Mouse (Mus musculus): ENCODE data around the gene Farp1. TPM values are rescaled to one million over a fixed set of nuclear protein-coding genes. Genes with fewer than 3 reads are reported as not detected.

Gene Farp1
- polyA plus RNA-seq, 1 experiment from 2014 or later: 23.8 TPM

- WGBS: 77% methylated on average over 11 of the region's 11 CpGs
- H3K4me1 ChIP-seq (ENCODE audit: control insufficient read depth, insufficient read depth, low read length): no peaks in the 10 kb centered on the region
- peaks cover 2% of the 10 kb centered on the region; the same call in 1 of the 2 replicates for H3K36me3 ChIP-seq (ENCODE audit: control insufficient read depth, insufficient read depth, low read length)
- H3K27ac ChIP-seq (ENCODE audit: low read depth, low read length): no peak overlapping the region
- H3K4me2 ChIP-seq (ENCODE audit: low read depth): no peak overlapping the region
- no peak for DNase-seq (ENCODE audit: low spot score)
- ATAC-seq (ENCODE audit: insufficient read depth, low FRiP score, low TSS enrichment): peak; percentile 16; the same call in 1 of the 2 replicates
- H3K9me3 ChIP-seq (ENCODE audit: control insufficient read depth, low read length): no peaks in the 10 kb centered on the region
- no peak overlapping the region for H3K4me3 ChIP-seq (ENCODE audit: low read depth, low read length)
- H3K27me3 ChIP-seq (ENCODE audit: control insufficient read depth, insufficient read depth, low read length): no peaks in the 10 kb centered on the region
- no peak overlapping the region for H3K9ac ChIP-seq (ENCODE audit: low read length)
These were observed 224.3 kb downstream of the Farp1 start for GRCm38 (mm10) chr14:121259332-121259731.

- Histone ChIP-seq H3K36me3 (ENCODE audit: control insufficient read depth, insufficient read depth, low read length) (peaks cover 2% of the 10 kb centered on the region; the same call in 1 of the 2 replicates), H3K9ac (ENCODE audit: low read length) (no peak overlapping the region), H3K9me3 (ENCODE audit: control insufficient read depth, low read length) (no peaks in the 10 kb centered on the region), H3K4me1 (ENCODE audit: control insufficient read depth, insufficient read depth, low read length) (no peaks in the 10 kb centered on the region), H3K4me2 (ENCODE audit: low read depth) (no peak overlapping the region), H3K27ac (ENCODE audit: low read depth, low read length) (no peak overlapping the region), H3K4me3 (ENCODE audit: low read depth, low read length) (no peak overlapping the region), H3K27me3 (ENCODE audit: control insufficient read depth, insufficient read depth, low read length) (no peaks in the 10 kb centered on the region)
- ATAC-seq (ENCODE audit: insufficient read depth, low FRiP score, low TSS enrichment): peak; percentile 48; the same call in 1 of the 2 replicates
- DNase-seq (ENCODE audit: low spot score): peak; percentile 71
- 59% methylated on average over 7 of the region's 7 CpGs for WGBS
These were observed 224.8 kb downstream of the Farp1 start for GRCm38 (mm10) chr14:121259789-121260188.

- no peak overlapping the region for H3K9ac ChIP-seq (ENCODE audit: low read length)
- ATAC-seq (ENCODE audit: insufficient read depth, low FRiP score, low TSS enrichment) (no peak), DNase-seq (ENCODE audit: low spot score) (no peak)
- no peaks in the 10 kb centered on the region for H3K27me3 ChIP-seq (ENCODE audit: control insufficient read depth, insufficient read depth, low read length)
- H3K4me2 ChIP-seq (ENCODE audit: low read depth): no peak overlapping the region
- no peaks in the 10 kb centered on the region for H3K9me3 ChIP-seq (ENCODE audit: control insufficient read depth, low read length)
- H3K4me3 ChIP-seq (ENCODE audit: low read depth, low read length): no peak overlapping the region
- 78% methylated on average over 5 of the region's 5 CpGs for WGBS
- peaks cover 2% of the 10 kb centered on the region; the same call in 1 of the 2 replicates for H3K36me3 ChIP-seq (ENCODE audit: control insufficient read depth, insufficient read depth, low read length)
- no peak overlapping the region for H3K27ac ChIP-seq (ENCODE audit: low read depth, low read length)
- no peaks in the 10 kb centered on the region for H3K4me1 ChIP-seq (ENCODE audit: control insufficient read depth, insufficient read depth, low read length)
These were observed 226.4 kb downstream of the Farp1 start for GRCm38 (mm10) chr14:121261229-121261879.

DNA sequence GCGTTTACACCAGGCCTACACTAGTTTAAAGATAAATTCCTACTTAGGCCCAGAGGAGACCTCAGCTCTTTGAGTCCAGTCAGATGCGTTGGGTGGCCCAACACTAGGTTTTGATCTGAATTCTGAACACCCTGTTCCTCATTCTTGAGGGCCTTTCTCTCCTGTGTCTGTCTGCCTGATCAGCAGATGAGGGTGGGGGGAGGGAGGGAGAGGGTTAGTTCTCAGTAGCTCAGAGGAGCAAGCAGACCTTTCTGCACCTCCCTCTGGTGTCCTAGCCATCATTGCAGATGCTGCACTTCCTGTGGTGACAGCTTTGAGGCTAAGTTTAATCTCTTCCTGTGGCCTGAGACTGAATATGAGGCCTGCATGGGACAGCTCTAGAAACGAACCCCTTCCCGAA is 227.6 kb downstream of the Farp1 start:
- Histone ChIP-seq H3K27ac (ENCODE audit: low read depth, low read length) (no peak overlapping the region), H3K9me3 (ENCODE audit: control insufficient read depth, low read length) (no peaks in the 10 kb centered on the region), H3K4me2 (ENCODE audit: low read depth) (no peak overlapping the region), H3K4me3 (ENCODE audit: low read depth, low read length) (no peak overlapping the region), H3K36me3 (ENCODE audit: control insufficient read depth, insufficient read depth, low read length) (no peaks in the 10 kb centered on the region), H3K9ac (ENCODE audit: low read length) (no peak overlapping the region), H3K4me1 (ENCODE audit: control insufficient read depth, insufficient read depth, low read length) (no peaks in the 10 kb centered on the region), H3K27me3 (ENCODE audit: control insufficient read depth, insufficient read depth, low read length) (no peaks in the 10 kb centered on the region)
- 75% methylated on average over 4 of the region's 4 CpGs for whole genome bisulfite sequencing
- peak; percentile 21 for DNase-seq (ENCODE audit: low spot score)
- no peak for ATAC-seq (ENCODE audit: insufficient read depth, low FRiP score, low TSS enrichment)

DNA sequence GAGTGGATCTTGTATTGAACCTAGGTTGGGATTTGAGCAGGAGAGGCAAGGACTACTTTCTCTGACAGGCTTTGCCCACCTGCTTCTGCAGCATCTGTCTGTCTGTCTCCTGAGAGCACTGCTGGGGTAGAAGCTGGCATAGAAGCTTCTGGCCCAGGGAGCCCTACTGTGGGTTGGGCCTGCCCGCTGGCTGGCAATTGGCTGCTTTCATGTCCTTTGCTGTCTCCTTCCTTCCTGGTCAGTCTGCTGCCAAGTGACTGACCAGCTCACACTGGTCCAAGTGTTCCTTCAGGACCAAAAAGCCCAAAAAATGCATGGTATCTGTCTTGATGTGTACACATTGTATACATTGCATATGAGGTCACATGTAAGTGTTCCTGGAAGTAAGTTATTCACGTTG is 228.9 kb downstream of the Farp1 start:
- Histone ChIP-seq H3K27ac (ENCODE audit: low read depth, low read length) (no peak overlapping the region), H3K4me3 (ENCODE audit: low read depth, low read length) (no peak overlapping the region), H3K9ac (ENCODE audit: low read length) (no peak overlapping the region), H3K9me3 (ENCODE audit: control insufficient read depth, low read length) (no peaks in the 10 kb centered on the region), H3K4me1 (ENCODE audit: control insufficient read depth, insufficient read depth, low read length) (no peaks in the 10 kb centered on the region), H3K36me3 (ENCODE audit: control insufficient read depth, insufficient read depth, low read length) (no peaks in the 10 kb centered on the region), H3K4me2 (ENCODE audit: low read depth) (no peak overlapping the region), H3K27me3 (ENCODE audit: control insufficient read depth, insufficient read depth, low read length) (no peaks in the 10 kb centered on the region)
- ATAC-seq (ENCODE audit: insufficient read depth, low FRiP score, low TSS enrichment) (no peak), DNase-seq (ENCODE audit: low spot score) (no peak)
- 96% methylated on average over 2 of the region's 2 CpGs for WGBS

DNA sequence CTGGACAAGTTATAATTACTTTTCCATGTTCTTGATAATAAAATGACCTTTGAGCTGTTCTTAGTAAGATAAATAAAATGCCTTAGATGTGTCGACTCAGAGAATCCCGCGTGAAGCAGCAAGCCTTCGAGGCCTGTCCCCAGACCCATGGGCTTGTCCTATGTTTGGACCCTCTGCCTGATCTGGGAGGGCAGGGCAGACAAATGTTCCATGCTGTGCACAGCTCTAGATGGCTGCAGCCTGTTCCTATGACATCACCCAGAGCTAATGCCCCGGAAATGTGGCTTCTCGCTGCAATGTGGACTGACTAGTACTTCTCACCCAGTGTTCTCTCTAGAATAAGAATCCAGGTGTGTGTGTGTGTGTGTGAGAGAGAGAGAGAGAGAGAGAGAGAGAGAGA is 229.5 kb downstream of the Farp1 start:
- no peaks in the 10 kb centered on the region for H3K9me3 ChIP-seq (ENCODE audit: control insufficient read depth, low read length)
- no peak overlapping the region for H3K9ac ChIP-seq (ENCODE audit: low read length)
- no peaks in the 10 kb centered on the region for H3K4me1 ChIP-seq (ENCODE audit: control insufficient read depth, insufficient read depth, low read length)
- no peak overlapping the region for H3K4me3 ChIP-seq (ENCODE audit: low read depth, low read length)
- no peak overlapping the region for H3K27ac ChIP-seq (ENCODE audit: low read depth, low read length)
- 86% methylated on average over 6 of the region's 6 CpGs for WGBS
- no peaks in the 10 kb centered on the region for H3K27me3 ChIP-seq (ENCODE audit: control insufficient read depth, insufficient read depth, low read length)
- DNase-seq (ENCODE audit: low spot score) (no peak), ATAC-seq (ENCODE audit: insufficient read depth, low FRiP score, low TSS enrichment) (no peak)
- H3K4me2 ChIP-seq (ENCODE audit: low read depth): no peak overlapping the region
- H3K36me3 ChIP-seq (ENCODE audit: control insufficient read depth, insufficient read depth, low read length): no peaks in the 10 kb centered on the region

DNA sequence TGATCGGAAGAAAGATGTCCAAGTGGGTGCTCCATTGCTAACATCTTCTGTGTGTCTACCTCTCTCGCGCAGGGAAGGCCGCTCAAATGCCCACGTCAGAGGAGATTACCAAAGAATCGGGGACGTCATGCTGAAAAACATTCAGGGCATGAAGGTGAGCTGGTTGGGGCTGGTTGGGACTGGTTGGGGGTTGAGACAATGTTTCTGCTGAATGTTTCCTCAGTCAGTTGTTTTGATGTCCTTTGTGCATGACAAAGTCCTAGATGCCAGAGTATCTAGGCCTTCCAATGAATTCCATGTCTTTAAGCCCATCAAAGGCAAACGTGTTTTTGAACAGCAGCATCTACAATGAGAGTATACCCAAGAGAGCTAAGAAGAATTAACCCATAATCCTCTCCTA is 232.8 kb downstream of the Farp1 start:
- ATAC-seq (ENCODE audit: insufficient read depth, low FRiP score, low TSS enrichment) (no peak), DNase-seq (ENCODE audit: low spot score) (no peak)
- H3K4me1 ChIP-seq (ENCODE audit: control insufficient read depth, insufficient read depth, low read length): no peaks in the 10 kb centered on the region
- H3K4me3 ChIP-seq (ENCODE audit: low read depth, low read length): no peak overlapping the region
- WGBS: 92% methylated on average over 8 of the region's 8 CpGs
- no peaks in the 10 kb centered on the region for H3K27me3 ChIP-seq (ENCODE audit: control insufficient read depth, insufficient read depth, low read length)
- 0 out of 2 replicates have a peak, but pooled peaks cover 7% of the 10 kb centered on the region for H3K36me3 ChIP-seq (ENCODE audit: control insufficient read depth, insufficient read depth, low read length)
- H3K9ac ChIP-seq (ENCODE audit: low read length): no peak overlapping the region
- no peak overlapping the region for H3K27ac ChIP-seq (ENCODE audit: low read depth, low read length)
- H3K4me2 ChIP-seq (ENCODE audit: low read depth): no peak overlapping the region
- H3K9me3 ChIP-seq (ENCODE audit: control insufficient read depth, low read length): no peaks in the 10 kb centered on the region

DNA sequence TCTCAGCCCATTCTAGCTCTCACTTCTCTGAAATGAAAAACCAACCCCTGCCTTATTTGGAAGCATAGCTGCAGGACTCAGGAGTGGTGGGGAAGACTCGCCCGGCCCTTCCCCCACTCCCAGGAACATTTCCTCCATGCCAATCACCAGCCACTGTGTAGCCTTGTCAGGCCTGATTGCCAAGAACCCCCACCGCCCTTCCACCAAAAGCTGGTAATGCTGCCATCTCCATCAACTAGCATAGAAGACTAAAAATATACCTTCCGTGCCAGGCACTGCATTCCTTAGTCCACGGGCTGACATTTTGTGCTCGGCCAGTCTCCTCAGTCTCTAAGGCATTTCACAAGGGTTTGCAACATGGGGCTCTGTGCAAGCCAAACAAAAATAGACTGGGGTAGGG is 235.5 kb downstream of the Farp1 start:
- H3K36me3 ChIP-seq (ENCODE audit: control insufficient read depth, insufficient read depth, low read length): 0 out of 2 replicates have a peak, but pooled peaks cover 7% of the 10 kb centered on the region
- no peak overlapping the region for H3K4me2 ChIP-seq (ENCODE audit: low read depth)
- no peak overlapping the region for H3K4me3 ChIP-seq (ENCODE audit: low read depth, low read length)
- 88% methylated on average over 6 of the region's 6 CpGs for WGBS
- no peaks in the 10 kb centered on the region for H3K27me3 ChIP-seq (ENCODE audit: control insufficient read depth, insufficient read depth, low read length)
- no peak overlapping the region for H3K27ac ChIP-seq (ENCODE audit: low read depth, low read length)
- no peaks in the 10 kb centered on the region for H3K4me1 ChIP-seq (ENCODE audit: control insufficient read depth, insufficient read depth, low read length)
- no peak overlapping the region for H3K9ac ChIP-seq (ENCODE audit: low read length)
- ATAC-seq (ENCODE audit: insufficient read depth, low FRiP score, low TSS enrichment) (no peak), DNase-seq (ENCODE audit: low spot score) (no peak)
- no peaks in the 10 kb centered on the region for H3K9me3 ChIP-seq (ENCODE audit: control insufficient read depth, low read length)

GRCm38 (mm10) chr14:121274985-121275384 is 240.0 kb downstream of the Farp1 start:
- no peaks in the 10 kb centered on the region for H3K9me3 ChIP-seq (ENCODE audit: control insufficient read depth, low read length)
- H3K4me2 ChIP-seq (ENCODE audit: low read depth): no peak overlapping the region
- DNase-seq (ENCODE audit: low spot score) (no peak), ATAC-seq (ENCODE audit: insufficient read depth, low FRiP score, low TSS enrichment) (no peak)
- H3K36me3 ChIP-seq (ENCODE audit: control insufficient read depth, insufficient read depth, low read length): 0 out of 2 replicates have a peak, but pooled peaks cover 7% of the 10 kb centered on the region
- no peak overlapping the region for H3K27ac ChIP-seq (ENCODE audit: low read depth, low read length)
- H3K27me3 ChIP-seq (ENCODE audit: control insufficient read depth, insufficient read depth, low read length): no peaks in the 10 kb centered on the region
- no peaks in the 10 kb centered on the region for H3K4me1 ChIP-seq (ENCODE audit: control insufficient read depth, insufficient read depth, low read length)
- no peak overlapping the region for H3K9ac ChIP-seq (ENCODE audit: low read length)
- H3K4me3 ChIP-seq (ENCODE audit: low read depth, low read length): no peak overlapping the region
- 91% methylated on average over 12 of the region's 12 CpGs for WGBS
